Mouse (Mus musculus) layer of hippocampus, postnatal 25 days (tissue): ENCODE measurements around the gene Ndufa9. TPM values are rescaled to one million over a fixed set of nuclear protein-coding genes. Genes with fewer than 3 reads are reported as not detected.

Source experiments
- DNase-seq, 2 experiments: peaks; one replicate each; pipeline ENCODE4 v3.0.0; 2022; ENCODE audit warnings: mixed read lengths in 2 of 2, low spot score in 1 of 2; ENCODE audit errors: extremely low spot score in 1 of 2
- total RNA-seq, 2 experiments: library from RNA; stranded (reverse); gene quantifications; 2 replicates each; pipeline ENCODE4 v1.2.3; 2021

The Ndufa9 gene
- total RNA-seq, 2 experiments from 2014 or later, result 145 to 164 TPM

- DNase-seq, result peak in 1 of 2 experiments; percentile 54
Observed at GRCm38 (mm10) chr6:126772326-126772725, 76.6 kb downstream of the Ndufa9 start.

Other genes starting within 250 kb of the Ndufa9 start
- 100 to 1,000 TPM; 107 to 115 TPM for gene Kcna1, start 202.8 kb downstream of the Ndufa9 start, total RNA-seq
- gene Kcna6, start 108.5 kb downstream of the Ndufa9 start, total RNA-seq, result 10 to 100 TPM; 48.6 to 51.2 TPM
- under 1 TPM; 0.20 to 0.23 TPM for gene Akap3, start 4.0 kb upstream of the Ndufa9 start, total RNA-seq
- under 1 TPM in 1 of 2 experiments, not detected in 1; 0.15 TPM for gene Dyrk4, start 72.7 kb upstream of the Ndufa9 start, total RNA-seq
- 1 to 10 TPM; 1.5 to 1.7 TPM for gene Rad51ap1, start 90.5 kb upstream of the Ndufa9 start, total RNA-seq
- gene D6Wsu163e, start 90.8 kb upstream of the Ndufa9 start, total RNA-seq, result 10 to 100 TPM; 39.5 to 44.0 TPM
- not detected for gene Fgf6, start 166.4 kb upstream of the Ndufa9 start, total RNA-seq
- gene Fgf23, start 223.8 kb upstream of the Ndufa9 start, total RNA-seq, result under 1 TPM in 1 of 2 experiments, not detected in 1; 0.30 TPM